Mouse (Mus musculus) small intestine, adult 2 months (tissue): Measurements from ENCODE around the gene Clec14a.

Source experiments
- CTCF ChIP-seq: fragments of 200-500 bp; IDR thresholded peaks from 2 replicates; pipeline ENCODE4 v1.5.1; 2012; ENCODE audit warnings: low read depth, mild to moderate bottlenecking, control low read depth, inconsistent platforms, low read length, moderate library complexity, mixed read lengths; ENCODE audit not compliant: insufficient replicate concordance, insufficient read length; ENCODE audit errors: extremely low read depth
- POLR2A ChIP-seq: fragments of 200-500 bp; IDR thresholded peaks from 2 replicates; pipeline ENCODE4 v1.6.1; 2012; ENCODE audit warnings: low read depth, mild to moderate bottlenecking, control low read depth, inconsistent platforms, low read length, moderate library complexity

DNA sequence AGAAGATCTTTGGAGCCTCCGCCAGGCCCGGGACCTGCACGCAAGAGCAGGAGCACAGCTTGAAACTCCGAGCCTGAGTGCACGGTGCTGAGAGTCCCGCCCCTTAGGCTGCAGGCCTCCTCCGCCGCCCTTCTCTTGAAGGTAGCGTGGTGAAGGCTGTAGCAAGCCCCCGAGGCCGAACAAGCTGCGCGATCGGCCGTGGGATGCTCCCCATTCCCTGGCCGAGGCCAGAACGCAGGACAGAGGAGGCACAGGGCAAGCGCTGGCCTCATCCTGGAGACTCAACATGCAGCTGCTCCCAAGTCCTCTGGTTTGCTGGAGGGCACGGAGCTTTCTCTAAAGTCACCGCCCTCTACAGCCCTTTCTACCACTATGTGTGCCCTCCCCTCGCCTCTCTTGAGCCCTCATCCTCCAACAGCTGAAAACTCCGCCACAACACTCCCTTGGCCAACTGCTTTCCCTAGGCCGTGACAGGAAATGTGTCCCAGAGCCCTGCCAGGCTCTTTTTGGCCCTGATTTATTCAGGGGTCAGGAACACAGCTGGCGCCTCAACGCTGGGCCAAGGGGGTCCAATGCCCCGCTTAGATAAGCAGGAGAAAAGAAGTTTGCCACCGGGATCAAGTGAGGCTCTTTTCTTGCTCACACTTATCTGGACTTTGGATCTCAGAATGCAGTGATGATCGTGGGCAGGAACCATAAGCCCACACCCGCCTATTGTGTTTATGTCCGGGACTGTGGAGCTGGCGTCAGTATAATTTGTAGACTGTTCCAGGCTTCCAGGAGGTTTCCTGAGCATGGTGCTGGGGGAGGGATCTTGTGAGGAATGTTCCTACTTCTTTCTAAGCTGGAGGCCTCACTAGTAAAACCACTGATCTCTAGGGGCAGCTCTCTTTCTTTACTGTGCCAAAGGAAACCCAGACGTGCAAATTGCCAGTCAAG lies at the start of gene Clec14a:
- TF ChIP-seq CTCF (no peak), POLR2A (no peak)
